Mouse (Mus musculus) forebrain, embryonic 14.5 days (tissue): ENCODE data around the gene Nrp2. TPM values are rescaled to one million over a fixed set of nuclear protein-coding genes. Genes with fewer than 3 reads are reported as not detected.

Experiments used
- ATAC-seq: fragments of 200-750 bp; cut with Nextera tagmentation; 2 replicates; pipeline ENCODE4 v1.8.0; 2017; ENCODE audit warnings: mild to moderate bottlenecking, moderate library complexity
- DNase-seq: peaks from one replicate; pipeline ENCODE4 v3.0.0-alpha.2; 2015; ENCODE audit warnings: low spot score
- H3K27ac ChIP-seq: fragments of 300-500 bp; sonication (generic); 2 replicates; pipeline ENCODE4 v1.5.1; 2014; ENCODE audit warnings: low read depth, mild to moderate bottlenecking, control low read depth, low read length, moderate library complexity
- H3K27me3 ChIP-seq: fragments of 300-500 bp; sonication (generic); replicated peaks from 2 replicates; pipeline ENCODE4 v1.6.1; 2014; ENCODE audit warnings: low read length, control low read depth, mixed read lengths; ENCODE audit not compliant: control insufficient read depth, insufficient read depth
- H3K36me3 ChIP-seq: fragments of 300-500 bp; sonication (generic); 2 replicates; pipeline ENCODE4 v1.6.1; 2014; ENCODE audit warnings: low read length, control low read depth; ENCODE audit not compliant: control insufficient read depth, insufficient read depth
- H3K4me1 ChIP-seq: fragments of 300-500 bp; sonication (generic); 2 replicates; pipeline ENCODE4 v1.6.1; 2014; ENCODE audit warnings: antibody characterized with exemption, low read length, control low read depth; ENCODE audit not compliant: control insufficient read depth, insufficient read depth
- H3K4me2 ChIP-seq: fragments of 300-500 bp; sonication (generic); 2 replicates; pipeline ENCODE4 v1.6.1; 2014; ENCODE audit warnings: mild to moderate bottlenecking, control low read depth, low read length
- H3K4me3 ChIP-seq: fragments of 300-500 bp; sonication (generic); 2 replicates; pipeline ENCODE4 v1.5.1; 2014; ENCODE audit warnings: low read depth, low read length, control low read depth
- H3K9ac ChIP-seq: fragments of 300-500 bp; sonication (generic); 2 replicates; pipeline ENCODE4 v1.6.1; 2014; ENCODE audit warnings: mild to moderate bottlenecking, low read length, control low read depth, moderate library complexity
- H3K9me3 ChIP-seq: fragments of 300-500 bp; sonication (generic); replicated peaks from 2 replicates; pipeline ENCODE4 v1.6.1; 2016; ENCODE audit warnings: low read length, control low read depth, mixed read lengths; ENCODE audit not compliant: control insufficient read depth
- WGBS: fragments of 180-500 bp; shearing (Covaris S2); extraction: QIAGEN DNeasy Blood & Tissue Kit; methylation state at CpG from one replicate; pipeline ENCODE4 v1.1.7; 2014; 5-methylcytosine and 5-hydroxymethylcytosine counted together
- polyA plus RNA-seq: library from polyadenylated mRNA; unstranded; fragments of >200 nt; fragmentation: Nextera tagmentation; extraction: Ambion mirVana; gene quantifications from 2 replicates; pipeline ENCODE4 v1.2.1, GENCODE M21; 2014

Gene Nrp2
- polyA plus RNA-seq, 1 experiment from 2014 or later = 16.3 TPM

GRCm38 (mm10) chr1:62701065-62701921, 1.8 kb upstream of the Nrp2 start:
- peaks cover 3% of the 10 kb centered on the region for H3K4me1 ChIP-seq
- peaks cover 7% of the 10 kb centered on the region for H3K27me3 ChIP-seq
- H3K27ac ChIP-seq = no peak overlapping the region
- H3K9me3 ChIP-seq = no peaks in the 10 kb centered on the region
- no peaks in the 10 kb centered on the region for H3K36me3 ChIP-seq
- H3K4me3 ChIP-seq = no peak overlapping the region
- peak; percentile 89 for DNase-seq
- 33% methylated on average over 10 of the region's 10 CpGs for WGBS
- no peak for ATAC-seq
- no peak overlapping the region for H3K4me2 ChIP-seq
- no peak overlapping the region for H3K9ac ChIP-seq

GRCm38 (mm10) chr1:62702743-62703142, 342 bp upstream of the Nrp2 start:
- H3K9ac ChIP-seq = peak overlapping the region; percentile 83
- peaks cover 3% of the 10 kb centered on the region for H3K4me1 ChIP-seq
- peak overlapping the region; percentile 82 for H3K27ac ChIP-seq
- H3K9me3 ChIP-seq = no peaks in the 10 kb centered on the region
- peak; percentile 52 for DNase-seq
- peak; percentile 3; the same call in 1 of the 2 replicates for ATAC-seq
- WGBS = under 1% methylated on average over 25 of the region's 25 CpGs
- H3K4me3 ChIP-seq = peak overlapping the region; percentile 64
- H3K36me3 ChIP-seq = no peaks in the 10 kb centered on the region
- H3K27me3 ChIP-seq = peaks cover 7% of the 10 kb centered on the region
- H3K4me2 ChIP-seq = peak overlapping the region; percentile 98

GRCm38 (mm10) chr1:62704117-62704888, 1.2 kb downstream of the Nrp2 start:
- Histone ChIP-seq H3K4me2 (peak overlapping the region; percentile 98), H3K9ac (peak overlapping the region; percentile 83), H3K4me3 (peak overlapping the region; percentile 64), H3K36me3 (no peaks in the 10 kb centered on the region), H3K27ac (peak overlapping the region; percentile 82), H3K27me3 (peaks cover 16% of the 10 kb centered on the region), H3K9me3 (no peaks in the 10 kb centered on the region), H3K4me1 (peaks cover 8% of the 10 kb centered on the region)
- 7% methylated on average over 9 of the region's 9 CpGs for WGBS
- DNase-seq (peak; percentile 32), ATAC-seq (no peak)

DNA sequence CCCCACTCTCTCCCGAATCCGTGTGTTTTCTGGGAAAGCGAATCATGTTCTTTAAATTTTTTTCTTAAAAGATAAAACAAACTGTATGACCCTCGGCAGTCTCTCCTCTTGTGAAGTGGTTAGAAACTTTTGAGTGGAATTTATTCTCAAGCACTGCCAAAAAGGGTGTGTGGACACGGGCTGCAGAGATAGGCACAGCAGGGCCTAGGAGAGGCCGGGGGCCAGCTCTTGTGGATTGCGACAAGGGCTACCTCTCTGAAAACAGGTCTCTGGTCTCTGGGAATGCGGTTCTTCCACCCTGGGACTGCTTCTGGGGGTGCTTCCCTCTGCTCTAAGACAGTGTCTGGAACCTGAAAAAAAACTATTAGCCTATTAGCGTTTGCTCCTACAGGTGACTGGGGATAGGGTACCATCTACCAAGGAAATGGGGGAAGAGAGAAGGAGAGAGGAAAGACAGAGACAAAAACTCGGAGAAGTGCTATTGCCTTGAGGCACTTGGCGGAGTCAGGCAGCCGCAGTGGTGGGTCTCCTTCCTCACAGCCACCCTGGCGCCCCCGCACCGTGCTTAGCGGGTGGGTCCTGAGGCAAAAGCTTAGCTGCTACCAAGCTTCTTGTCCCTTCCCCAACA, 1.9 kb downstream of the Nrp2 start:
- peaks cover 13% of the 10 kb centered on the region for H3K4me1 ChIP-seq
- peak overlapping the region; percentile 78 for H3K27ac ChIP-seq
- WGBS = 12% methylated on average over 16 of the region's 16 CpGs

GRCm38 (mm10) chr1:62705517-62705981, 2.5 kb downstream of the Nrp2 start:
- WGBS = 2% methylated on average over 18 of the region's 18 CpGs
- Histone ChIP-seq H3K4me3 (peak overlapping the region; percentile 64), H3K9me3 (no peaks in the 10 kb centered on the region), H3K36me3 (no peaks in the 10 kb centered on the region), H3K9ac (peak overlapping the region; percentile 83), H3K4me2 (peak overlapping the region; percentile 98), H3K27ac (peak overlapping the region; percentile 78), H3K4me1 (peaks cover 18% of the 10 kb centered on the region), H3K27me3 (peaks cover 16% of the 10 kb centered on the region)
- no peak for ATAC-seq
- peak; percentile 29 for DNase-seq

More for the DNA sequence above, 1.9 kb downstream of the Nrp2 start:
- Histone ChIP-seq H3K9me3 (no peaks in the 10 kb centered on the region), H3K4me3 (peak overlapping the region; percentile 64), H3K9ac (peak overlapping the region; percentile 83), H3K27me3 (peaks cover 16% of the 10 kb centered on the region), H3K36me3 (no peaks in the 10 kb centered on the region), H3K4me2 (peak overlapping the region; percentile 98)
- DNase-seq (no peak), ATAC-seq (no peak)

- WGBS = under 1% methylated on average over 72 of the region's 73 CpGs
- peak overlapping the region; percentile 83 for H3K9ac ChIP-seq
- ATAC-seq (peak; percentile 49), DNase-seq (peak; percentile 73)
- peaks cover 16% of the 10 kb centered on the region for H3K27me3 ChIP-seq
- peak overlapping the region; percentile 98 for H3K4me2 ChIP-seq
- peak overlapping the region; percentile 64 for H3K4me3 ChIP-seq
- peaks cover 18% of the 10 kb centered on the region for H3K4me1 ChIP-seq
- no peaks in the 10 kb centered on the region for H3K36me3 ChIP-seq
- no peaks in the 10 kb centered on the region for H3K9me3 ChIP-seq
- H3K27ac ChIP-seq = peak overlapping the region; percentile 78
Measured at GRCm38 (mm10) chr1:62706085-62707021, 3.3 kb downstream of the Nrp2 start.

DNA sequence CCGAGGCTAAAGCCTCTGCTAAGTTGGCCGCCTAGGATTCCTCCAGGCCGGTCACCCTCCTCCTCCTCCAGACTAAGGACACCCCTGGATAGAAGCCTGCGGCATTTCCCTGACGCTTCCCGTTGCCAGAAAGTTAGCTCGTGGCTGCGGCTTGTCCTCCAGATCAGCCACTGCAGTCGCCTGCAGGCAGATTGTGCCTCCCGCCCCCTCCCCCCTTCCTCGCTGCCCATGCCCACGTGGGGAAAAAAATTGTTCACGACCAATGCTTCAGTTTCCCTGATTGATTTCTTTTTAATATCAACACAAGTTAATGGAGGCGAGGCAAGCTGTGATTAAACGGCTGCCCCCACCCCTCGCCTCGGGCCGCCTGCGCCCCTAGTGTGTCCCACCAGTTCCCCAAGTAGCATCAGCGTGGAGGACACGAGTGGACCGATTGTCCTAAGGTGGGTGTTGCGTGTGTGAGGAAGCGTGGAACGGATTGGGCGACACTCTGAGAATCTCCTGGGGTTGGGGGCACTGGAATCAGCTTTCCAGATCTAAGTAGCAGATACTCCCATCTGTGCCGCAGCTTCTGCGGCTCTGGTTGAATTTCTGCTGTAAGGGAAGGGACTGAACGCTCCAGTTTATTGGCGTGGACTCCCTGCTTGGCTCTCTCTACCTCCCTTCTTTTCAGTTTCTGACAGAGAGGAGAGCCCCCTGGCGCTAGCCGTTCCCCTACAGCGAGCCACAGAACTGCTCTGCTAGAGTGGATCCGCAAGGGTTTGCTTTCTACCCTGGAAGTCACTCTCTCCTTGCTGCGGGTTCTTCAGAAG, 4.2 kb downstream of the Nrp2 start:
- Histone ChIP-seq H3K4me3 (peak overlapping the region; percentile 64), H3K4me2 (peak overlapping the region; percentile 98), H3K27ac (peak overlapping the region; percentile 78), H3K9me3 (no peaks in the 10 kb centered on the region), H3K9ac (peak overlapping the region; percentile 83), H3K27me3 (peaks cover 16% of the 10 kb centered on the region; the same call in 1 of the 2 replicates), H3K36me3 (no peaks in the 10 kb centered on the region), H3K4me1 (peaks cover 18% of the 10 kb centered on the region)
- DNase-seq (peak; percentile 87), ATAC-seq (peak; percentile 35; the same call in 1 of the 2 replicates)
- under 1% methylated on average over 35 of the region's 35 CpGs for WGBS
